Mouse (Mus musculus): Measurements from ENCODE around the gene Mrm2. TPM values are rescaled to one million over a fixed set of nuclear protein-coding genes. Genes with fewer than 3 reads are reported as not detected.

Gene Mrm2
- total and polyA plus RNA-seq, 2 experiments from 2014 or later = 17.8 to 19.5 TPM

GRCm38 (mm10) chr5:140374226-140374625 is 42.5 kb upstream of the Mrm2 start:
- Histone ChIP-seq H3K4me1 (ENCODE audit: control insufficient read depth, insufficient read depth) (peaks cover 9% of the 10 kb centered on the region; the same call in 1 of the 2 replicates), H3K9me3 (replicated peaks; ENCODE audit: control insufficient read depth, low read length) (no peaks in the 10 kb centered on the region), H3K27me3 (ENCODE audit: control insufficient read depth, insufficient read depth, low read length) (no peaks in the 10 kb centered on the region), H3K36me3 (replicated peaks; ENCODE audit: control insufficient read depth, insufficient read depth, low read length) (no peaks in the 10 kb centered on the region), H3K4me2 (ENCODE audit: low read depth, low read length) (no peak overlapping the region), H3K4me3 (ENCODE audit: low read depth, low read length) (no peak overlapping the region), H3K9ac (replicated peaks; ENCODE audit: low read depth, low read length) (no peak overlapping the region), H3K27ac (ENCODE audit: low read depth) (no peak overlapping the region)
- 36% methylated on average over 3 of the region's 3 CpGs for WGBS
- DNase-seq (ENCODE audit: low spot score) (no peak), ATAC-seq (ENCODE audit: insufficient read depth, low read depth) (no peak)
- TF ChIP-seq EP300 (IDR thresholded peaks at IDR 0.05; ENCODE audit: low read depth) (no peak), CTCF (IDR thresholded peaks at IDR 0.05; ENCODE audit: low read depth) (no peak)

GRCm38 (mm10) chr5:140373711-140374110 is 42.0 kb upstream of the Mrm2 start:
- WGBS = 75% methylated on average over 2 of the region's 2 CpGs
- no peak for TF ChIP-seq EP300 (IDR thresholded peaks at IDR 0.05; ENCODE audit: low read depth)

GRCm38 (mm10) chr5:140371671-140372070 is 40.0 kb upstream of the Mrm2 start:
- Histone ChIP-seq H3K9me3 (replicated peaks; ENCODE audit: control insufficient read depth, low read length) (no peaks in the 10 kb centered on the region), H3K4me3 (ENCODE audit: low read depth, low read length) (no peak overlapping the region), H3K9ac (replicated peaks; ENCODE audit: low read depth, low read length) (no peak overlapping the region), H3K4me2 (ENCODE audit: low read depth, low read length) (no peak overlapping the region), H3K4me1 (ENCODE audit: control insufficient read depth, insufficient read depth) (0 out of 2 replicates have a peak, but pooled peaks cover 5% of the 10 kb centered on the region), H3K27ac (ENCODE audit: low read depth) (no peak overlapping the region), H3K27me3 (ENCODE audit: control insufficient read depth, insufficient read depth, low read length) (no peaks in the 10 kb centered on the region), H3K36me3 (replicated peaks; ENCODE audit: control insufficient read depth, insufficient read depth, low read length) (no peaks in the 10 kb centered on the region)
- TF ChIP-seq CTCF (IDR thresholded peaks at IDR 0.05; ENCODE audit: low read depth) (no peak), EP300 (IDR thresholded peaks at IDR 0.05; ENCODE audit: low read depth) (no peak)
- no peak for ATAC-seq (ENCODE audit: insufficient read depth, low read depth)
- WGBS = 94% methylated on average over 3 of the region's 3 CpGs
- no peak for DNase-seq (ENCODE audit: low spot score)

More at GRCm38 (mm10) chr5:140373711-140374110, 42.0 kb upstream of the Mrm2 start:
- H3K4me2 ChIP-seq (ENCODE audit: low read depth, low read length) = no peak overlapping the region
- H3K27ac ChIP-seq (ENCODE audit: low read depth) = no peak overlapping the region
- no peaks in the 10 kb centered on the region for H3K36me3 ChIP-seq (replicated peaks; ENCODE audit: control insufficient read depth, insufficient read depth, low read length)
- no peak overlapping the region for H3K4me3 ChIP-seq (ENCODE audit: low read depth, low read length)
- H3K9me3 ChIP-seq (replicated peaks; ENCODE audit: control insufficient read depth, low read length) = no peaks in the 10 kb centered on the region
- DNase-seq (ENCODE audit: low spot score) = no peak
- no peaks in the 10 kb centered on the region for H3K27me3 ChIP-seq (ENCODE audit: control insufficient read depth, insufficient read depth, low read length)
- no peak overlapping the region for H3K9ac ChIP-seq (replicated peaks; ENCODE audit: low read depth, low read length)
- H3K4me1 ChIP-seq (ENCODE audit: control insufficient read depth, insufficient read depth) = peaks cover 9% of the 10 kb centered on the region; the same call in 1 of the 2 replicates
- no peak for ATAC-seq (ENCODE audit: insufficient read depth, low read depth)

GRCm38 (mm10) chr5:140370446-140371254 is 39.0 kb upstream of the Mrm2 start:
- no peak overlapping the region; the same call in 1 of the 2 replicates for H3K9ac ChIP-seq (replicated peaks; ENCODE audit: low read depth, low read length)
- no peak for TF ChIP-seq EP300 (IDR thresholded peaks at IDR 0.05; ENCODE audit: low read depth)
- no peak for TF ChIP-seq CTCF (IDR thresholded peaks at IDR 0.05; ENCODE audit: low read depth)
- no peak overlapping the region for H3K4me3 ChIP-seq (ENCODE audit: low read depth, low read length)
- no peak for ATAC-seq (ENCODE audit: insufficient read depth, low read depth)
- H3K4me2 ChIP-seq (ENCODE audit: low read depth, low read length) = no peak overlapping the region
- H3K9me3 ChIP-seq (replicated peaks; ENCODE audit: control insufficient read depth, low read length) = no peaks in the 10 kb centered on the region
- H3K4me1 ChIP-seq (ENCODE audit: control insufficient read depth, insufficient read depth) = 0 out of 2 replicates have a peak, but pooled peaks cover 5% of the 10 kb centered on the region
- no peaks in the 10 kb centered on the region for H3K27me3 ChIP-seq (ENCODE audit: control insufficient read depth, insufficient read depth, low read length)
- H3K36me3 ChIP-seq (replicated peaks; ENCODE audit: control insufficient read depth, insufficient read depth, low read length) = no peaks in the 10 kb centered on the region
- peak overlapping the region; percentile 43; the same call in 1 of the 2 replicates for H3K27ac ChIP-seq (ENCODE audit: low read depth)
- WGBS = 56% methylated on average over 6 of the region's 6 CpGs
- no peak for DNase-seq (ENCODE audit: low spot score)

GRCm38 (mm10) chr5:140369466-140369865 is 37.8 kb upstream of the Mrm2 start:
- no peak overlapping the region for H3K9ac ChIP-seq (replicated peaks; ENCODE audit: low read depth, low read length)
- no peak for ATAC-seq (ENCODE audit: insufficient read depth, low read depth)
- TF ChIP-seq EP300 (IDR thresholded peaks at IDR 0.05; ENCODE audit: low read depth) (no peak), CTCF (IDR thresholded peaks at IDR 0.05; ENCODE audit: low read depth) (no peak)
- H3K4me1 ChIP-seq (ENCODE audit: control insufficient read depth, insufficient read depth) = 0 out of 2 replicates have a peak, but pooled peaks cover 5% of the 10 kb centered on the region
- WGBS = 65% methylated on average over 2 of the region's 2 CpGs
- H3K27me3 ChIP-seq (ENCODE audit: control insufficient read depth, insufficient read depth, low read length) = no peaks in the 10 kb centered on the region
- no peak overlapping the region for H3K4me2 ChIP-seq (ENCODE audit: low read depth, low read length)
- no peak overlapping the region for H3K4me3 ChIP-seq (ENCODE audit: low read depth, low read length)
- no peaks in the 10 kb centered on the region for H3K36me3 ChIP-seq (replicated peaks; ENCODE audit: control insufficient read depth, insufficient read depth, low read length)
- DNase-seq (ENCODE audit: low spot score) = no peak
- no peaks in the 10 kb centered on the region for H3K9me3 ChIP-seq (replicated peaks; ENCODE audit: control insufficient read depth, low read length)
- no peak overlapping the region for H3K27ac ChIP-seq (ENCODE audit: low read depth)
